ENCODE assay signal across 8 mouse cellular contexts in the genomic region with DNA sequence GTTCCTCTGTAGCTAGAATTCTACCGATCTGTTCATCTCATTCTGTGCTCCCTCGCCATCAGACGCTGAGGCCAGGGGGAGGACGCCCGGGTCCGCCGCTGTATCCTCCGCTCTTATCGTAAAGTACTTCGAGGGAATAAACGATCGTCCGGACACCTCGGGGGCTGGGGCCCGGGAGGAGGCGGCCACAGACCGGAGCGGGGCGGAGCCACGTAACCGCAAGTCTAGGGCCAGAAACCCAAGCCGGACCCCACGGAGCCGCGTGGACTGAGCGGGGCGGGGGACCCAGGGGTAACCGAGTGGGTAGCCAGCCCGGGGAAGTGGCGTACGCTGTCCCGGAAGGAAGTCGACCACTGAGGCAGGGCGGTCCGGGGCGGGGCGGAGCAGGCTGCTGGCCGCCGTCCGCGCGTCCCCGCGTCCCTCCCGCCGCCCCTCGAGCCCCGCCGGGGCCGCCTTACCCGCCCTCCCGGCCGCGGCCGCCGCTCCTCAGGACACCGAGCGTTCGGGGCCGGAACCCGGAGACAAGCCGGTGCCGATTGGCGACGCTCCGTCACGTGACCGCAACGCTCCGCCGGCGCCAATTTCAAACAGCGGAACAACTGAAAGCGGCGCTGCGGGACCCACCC. TPM values are rescaled to one million over a fixed set of nuclear protein-coding genes. Genes with fewer than 3 reads are reported as not detected.
DNase-seq lines count a peak whose midpoint lies in the region; ATAC-seq lines count a peak whose summit lies in the region.

A gene (minus strand): TSS at position 531 of the 626 bp plus-strand sequence.
A gene (plus strand): TSS at position 587 of the 626 bp plus-strand sequence.

- under 1% methylated on average over 70 of the region's 76 CpGs for WGBS in intestine, embryonic 14.5 days

- H3K4me3 ChIP-seq in intestine, embryonic 14.5 days (ENCODE audit: low read depth, low read length), result peak within 1 kb of the TSS; percentile 67

- H3K27me3 ChIP-seq in intestine, embryonic 14.5 days (replicated peaks; ENCODE audit: control insufficient read depth, insufficient read depth, low read length), result no peaks in the 10 kb centered on the region

- H3K9me3 ChIP-seq in intestine, embryonic 14.5 days (ENCODE audit: control insufficient read depth, low read length), result no peaks in the 10 kb centered on the region

- intact Hi-C loops in left cerebral cortex, postnatal 25 days (cut with DNase I), result loop anchor here (5.0 kb wide), 1 partner anchor 50 kb away; no protein-coding TSS in a partner anchor

- DNase-seq in adrenal gland, adult 18-20 months (ENCODE audit: low spot score in 2 of 2), result peak; percentile 80 to 85
- peak; percentile 92 for DNase-seq in embryo, embryonic 10.5 days (ENCODE audit: low spot score)
- DNase-seq in gastrocnemius, postnatal 25 days, result peak; percentile 83
- DNase-seq in intestine, embryonic 14.5 days (ENCODE audit: low spot score), result peak; percentile 93
- DNase-seq in left cerebral cortex, postnatal 25 days (ENCODE audit: low spot score in 2 of 2), result peak; percentile 77 to 87
- peak; percentile 83 for DNase-seq in right cerebral cortex, postnatal 25 days
- peak; percentile 77 to 83 for DNase-seq in urinary bladder, postnatal 36 days (ENCODE audit: low spot score in 2 of 2)

- peak within 1 kb of the TSS; percentile 79 for H3K4me2 ChIP-seq in intestine, embryonic 14.5 days (ENCODE audit: low read length)

- peaks cover 36% of the 10 kb centered on the region for H3K36me3 ChIP-seq in intestine, embryonic 14.5 days (ENCODE audit: control insufficient read depth, insufficient read depth, low read length)

- peak within 1 kb of the TSS; percentile 92 for H3K9ac ChIP-seq in intestine, embryonic 14.5 days (ENCODE audit: low read length)

- peaks cover 17% of the 10 kb centered on the region for H3K4me1 ChIP-seq in intestine, embryonic 14.5 days (replicated peaks; ENCODE audit: control insufficient read depth, insufficient read depth, low read length)

- peak; percentile 89 for ATAC-seq in intestine, embryonic 14.5 days (replicated peaks; ENCODE audit: low FRiP score, low TSS enrichment, low read depth)
- ATAC-seq in megakaryocyte-erythroid progenitor cell, adult 5-6 weeks (replicated peaks; ENCODE audit: low FRiP score, low TSS enrichment, poor library complexity, severe bottlenecking), result peak; percentile 72

- peak within 1 kb of the TSS; percentile 95 for H3K27ac ChIP-seq in intestine, embryonic 14.5 days (ENCODE audit: low read depth)

RNA-seq across cellular contexts. Expression of the first gene that starts in this region (rescaled TPM):
- 10 to 100 TPM; 13.9 to 15.3 TPM for total RNA-seq in adrenal gland, adult 18-20 months (2021)
- total RNA-seq in gastrocnemius, postnatal 25 days (2021), result 1 to 10 TPM; 6.0 to 7.4 TPM
- 125 and 136 TPM in 2 replicates for polyA plus RNA-seq in intestine, embryonic 14.5 days (2014; fragmentation: Nextera tagmentation; extraction: Ambion mirVana)
- 10 to 100 TPM; 15.7 to 17.2 TPM for total RNA-seq in left cerebral cortex, postnatal 25 days (2021)
- total RNA-seq in megakaryocyte-erythroid progenitor cell, adult 5-6 weeks (2014; fragmentation: Nextera tagmentation), result 82.4 and 109 TPM in 2 replicates
- 53.5 and 57.2 TPM in 2 replicates for total RNA-seq in megakaryocyte-erythroid progenitor cell, adult 5-6 weeks (2017)

RNA-seq across cellular contexts. Expression of the second gene that starts in this region (rescaled TPM):
- total RNA-seq in adrenal gland, adult 18-20 months (2021), result 1 to 10 TPM; 1.8 to 1.9 TPM
- total RNA-seq in gastrocnemius, postnatal 25 days (2021), result 1 to 10 TPM; 1.2 to 1.6 TPM
- 37.2 and 41.4 TPM in 2 replicates for polyA plus RNA-seq in intestine, embryonic 14.5 days (2014; fragmentation: Nextera tagmentation; extraction: Ambion mirVana)
- total RNA-seq in left cerebral cortex, postnatal 25 days (2021), result 1 to 10 TPM; 1.3 to 2.1 TPM
- total RNA-seq in megakaryocyte-erythroid progenitor cell, adult 5-6 weeks (2014; fragmentation: Nextera tagmentation), result 60.1 and 63.2 TPM in 2 replicates
- 5.8 and 6.7 TPM in 2 replicates for total RNA-seq in megakaryocyte-erythroid progenitor cell, adult 5-6 weeks (2017)

Comparison
In these comparisons a context has a peak if more than half of its experiments do, and no peak if none do; other contexts are left out.
1. Peak in every context shown above with its lines: DNase-seq, ATAC-seq, H3K4me3 ChIP-seq and H3K27ac ChIP-seq.